Mouse (Mus musculus) c-Kit-positive CD71-positive TER-119-negative erythroid progenitor cells, embryonic 14.5 days (primary cell): ENCODE results near the gene Lsm7.
A peak's percentile ranks its signal among the peaks of the same experiment; 100 is the strongest.

Experiments
- DNase-seq: peaks from one replicate; pipeline ENCODE4 v3.0.0-alpha.2; 2013; ENCODE audit warnings: low read depth

The Lsm7 gene

GRCm38 (mm10) chr10:80876028-80876427 lies 21.0 kb upstream of the Lsm7 start:
- peak; percentile 51 for DNase-seq

DNA sequence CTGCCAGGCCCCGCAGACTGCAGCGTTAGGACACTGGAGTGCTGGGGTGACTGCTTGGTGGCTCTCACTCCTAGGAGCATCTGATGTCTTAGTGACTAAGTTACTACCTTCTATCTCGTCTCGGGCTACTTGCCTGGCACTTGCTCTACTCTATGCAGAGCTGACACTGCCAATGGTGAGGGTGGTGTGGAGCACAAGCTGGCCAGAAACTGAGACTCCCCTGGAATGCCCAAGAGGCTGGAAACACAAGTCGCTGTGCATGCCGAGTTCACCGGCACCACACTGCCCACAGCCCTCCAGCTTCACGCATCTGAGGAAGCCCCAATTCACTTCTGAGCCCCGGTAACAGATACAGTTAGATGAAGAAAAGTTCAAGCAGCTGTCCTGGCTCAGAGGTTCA lies 19.0 kb upstream of the Lsm7 start:
- DNase-seq, result no peak

DNA sequence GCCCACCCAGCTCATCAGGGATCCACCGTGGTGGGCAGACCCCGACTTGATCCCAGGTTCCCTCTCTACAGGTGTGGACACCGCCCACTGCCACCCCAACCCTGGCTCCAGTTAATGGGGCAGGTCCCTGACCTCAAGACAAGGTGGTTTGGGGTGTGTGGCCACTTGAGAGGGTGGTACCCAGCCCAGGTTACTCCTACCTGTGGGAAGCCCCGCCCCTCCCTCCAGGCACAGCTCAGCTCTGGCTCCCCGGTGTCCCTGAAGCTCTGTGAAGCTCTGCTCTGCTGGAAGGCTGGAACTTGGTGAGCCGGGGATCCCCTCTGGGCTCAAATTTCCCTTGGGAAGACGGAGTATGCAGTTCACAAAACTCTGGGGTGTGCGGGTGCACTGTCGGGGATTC lies 16.6 kb upstream of the Lsm7 start, which contains the start of gene Tmprss9:
Gene Tmprss9, plus strand, starts transcription at position 268 of the 400 bp plus-strand sequence.
- no peak for DNase-seq

DNA sequence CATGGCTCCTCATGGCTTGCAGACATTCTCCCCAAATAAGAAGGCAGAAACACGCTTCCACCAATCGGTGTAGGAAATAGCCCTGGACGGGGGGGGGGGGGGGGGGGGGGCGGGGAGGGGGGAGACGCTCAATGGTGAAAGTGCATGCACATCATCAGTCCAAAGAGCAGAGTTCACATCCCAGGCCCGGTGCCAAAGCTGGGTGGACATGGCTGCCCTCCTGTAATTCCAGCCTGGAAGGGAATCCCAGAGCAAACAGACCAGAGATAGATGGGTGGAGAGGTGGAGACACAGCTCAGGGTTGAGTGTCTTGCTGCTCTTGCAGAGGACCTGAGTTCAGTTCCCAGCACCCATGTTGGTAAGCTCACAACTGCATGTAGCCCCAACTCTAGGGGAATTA lies 16.0 kb upstream of the Lsm7 start:
- DNase-seq, result no peak

DNA sequence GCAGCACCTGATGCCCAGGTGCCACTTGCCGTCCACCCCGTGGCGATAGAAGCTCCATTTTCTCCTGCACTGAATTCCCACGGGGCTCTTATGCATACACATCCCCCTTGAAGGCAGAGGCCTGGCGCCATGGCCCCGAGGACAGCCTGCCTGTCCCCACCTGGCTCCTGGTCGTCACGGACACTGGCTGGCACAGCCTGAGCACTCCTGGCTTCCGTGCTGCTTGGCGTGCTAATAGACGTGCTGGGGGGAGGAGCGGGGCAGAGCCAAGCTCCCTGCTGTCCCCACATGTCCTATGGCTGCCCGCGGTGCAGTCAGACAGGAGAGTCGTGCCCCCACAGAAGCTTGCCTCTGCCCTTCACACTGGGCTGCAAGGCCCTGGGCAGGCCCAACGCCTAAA lies 9.4 kb upstream of the Lsm7 start:
- no peak for DNase-seq

DNA sequence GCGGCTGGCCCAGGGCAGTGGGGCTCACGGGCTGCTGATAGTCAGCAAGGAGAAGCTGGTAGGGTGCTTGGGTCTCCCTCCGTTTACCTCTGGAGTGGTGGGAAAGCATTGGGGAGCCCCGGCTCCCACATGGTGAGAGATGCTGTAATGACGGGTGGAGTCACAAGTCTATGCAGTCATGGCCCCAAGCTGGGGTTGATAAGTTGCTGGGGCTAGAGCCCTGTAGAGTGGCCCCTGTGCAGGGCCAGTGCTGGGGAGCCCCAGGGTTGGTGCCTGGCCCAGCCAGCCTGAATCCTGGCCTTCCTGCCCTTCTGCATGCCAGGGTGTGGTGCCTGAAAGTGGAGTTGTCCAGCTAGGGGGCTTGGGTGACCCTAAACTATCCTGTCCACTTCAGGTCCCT lies 7.3 kb upstream of the Lsm7 start:
- DNase-seq, result no peak

DNA sequence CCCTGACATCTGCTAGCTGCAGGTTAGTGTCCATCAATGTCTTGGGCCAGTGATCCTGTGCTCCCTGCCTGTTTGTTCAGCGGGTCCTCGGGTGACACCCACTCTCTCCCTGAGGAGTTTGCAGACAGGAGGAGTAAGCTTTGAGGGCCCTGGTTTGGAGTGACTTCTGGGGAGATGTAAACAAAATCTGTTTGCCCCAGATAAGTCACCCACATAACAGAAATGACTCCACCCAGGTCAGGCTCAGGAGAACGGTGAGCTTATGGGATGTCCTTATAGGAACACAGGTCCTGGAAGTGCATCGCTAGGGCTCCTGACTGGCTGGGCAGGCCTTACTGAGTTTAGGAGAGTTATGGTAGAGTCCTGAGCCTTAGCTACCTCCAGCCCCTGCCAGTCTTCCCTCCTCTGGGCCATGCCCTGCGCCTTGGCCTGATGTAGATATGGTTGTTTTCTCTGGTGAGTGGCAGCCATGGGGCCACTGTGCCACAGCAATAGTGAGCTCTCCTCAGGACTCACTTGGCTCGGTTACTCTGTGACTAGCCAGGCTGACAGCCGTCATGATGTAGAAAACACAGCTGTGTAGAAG lies 3.4 kb upstream of the Lsm7 start:
- peak; percentile 90 for DNase-seq

- DNase-seq, result no peak
Measured at GRCm38 (mm10) chr10:80857848-80858247, 2.8 kb upstream of the Lsm7 start.

- DNase-seq, result no peak
Measured at GRCm38 (mm10) chr10:80857386-80857785, 2.4 kb upstream of the Lsm7 start.

GRCm38 (mm10) chr10:80856908-80857307 lies 1.9 kb upstream of the Lsm7 start:
- no peak for DNase-seq

- no peak for DNase-seq
Measured at GRCm38 (mm10) chr10:80856267-80856666, 1.3 kb upstream of the Lsm7 start.

DNA sequence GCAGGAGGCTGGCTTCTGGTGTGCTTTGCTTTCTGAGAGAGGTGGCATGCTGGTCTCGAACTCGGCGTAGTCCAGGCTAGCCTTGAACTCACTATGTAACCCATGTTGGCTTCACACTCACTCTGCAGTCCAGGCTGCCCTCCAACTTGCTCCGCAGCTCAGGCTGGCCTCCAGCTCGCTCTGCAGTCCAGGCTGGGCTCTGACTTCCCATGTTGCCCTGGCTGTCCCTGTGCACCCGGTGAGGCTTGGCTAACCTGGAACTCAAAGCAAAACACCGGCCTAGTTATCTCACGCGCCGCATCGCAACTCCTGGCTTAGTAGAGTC lies 702 bp upstream of the Lsm7 start:
- DNase-seq, result no peak

- DNase-seq, result peak; percentile 82
Measured at GRCm38 (mm10) chr10:80848571-80848970, 6.4 kb downstream of the Lsm7 start.

GRCm38 (mm10) chr10:80845732-80846131 lies 9.3 kb downstream of the Lsm7 start:
- no peak for DNase-seq

DNA sequence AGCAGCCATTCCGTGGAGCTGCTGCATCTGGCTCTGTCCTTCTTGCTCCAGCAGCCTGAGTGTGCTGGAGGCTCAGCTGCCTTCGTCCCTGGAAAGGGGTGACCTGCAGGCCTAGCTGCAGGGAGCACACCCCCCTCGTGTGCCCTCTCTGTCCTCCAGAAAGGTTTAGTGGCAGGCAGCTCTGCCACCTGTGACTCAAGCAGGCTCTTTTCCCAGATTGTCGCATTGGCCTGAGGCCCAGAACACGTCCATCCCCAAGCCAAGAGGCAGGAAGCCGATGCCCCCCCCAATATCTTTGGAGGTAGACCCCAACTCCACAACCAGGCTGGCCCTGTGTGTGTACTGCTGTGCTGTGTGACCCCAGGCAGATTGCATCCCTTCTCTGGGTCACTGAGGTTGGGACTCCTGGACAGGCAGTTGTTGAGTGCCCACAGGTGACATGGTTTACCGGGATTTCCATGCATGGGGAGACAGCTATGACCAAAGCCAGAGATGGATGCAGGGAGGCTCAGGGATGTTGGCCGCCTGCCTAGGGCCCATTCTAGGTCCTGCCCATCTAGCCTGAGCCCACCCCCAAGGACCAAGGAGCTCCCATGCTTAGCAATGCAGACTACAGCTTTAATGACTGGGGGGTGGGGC lies 9.8 kb downstream of the Lsm7 start:
- no peak for DNase-seq

GRCm38 (mm10) chr10:80843931-80844547 lies 11.0 kb downstream of the Lsm7 start, which contains the start of gene Lingo3:
Gene Lingo3, minus strand, starts transcription at chr10:80844039.
- DNase-seq, result no peak

GRCm38 (mm10) chr10:80843087-80843930 lies 11.7 kb downstream of the Lsm7 start:
- DNase-seq, result no peak

- DNase-seq, result no peak
Measured at GRCm38 (mm10) chr10:80842334-80842733, 12.7 kb downstream of the Lsm7 start.

DNA sequence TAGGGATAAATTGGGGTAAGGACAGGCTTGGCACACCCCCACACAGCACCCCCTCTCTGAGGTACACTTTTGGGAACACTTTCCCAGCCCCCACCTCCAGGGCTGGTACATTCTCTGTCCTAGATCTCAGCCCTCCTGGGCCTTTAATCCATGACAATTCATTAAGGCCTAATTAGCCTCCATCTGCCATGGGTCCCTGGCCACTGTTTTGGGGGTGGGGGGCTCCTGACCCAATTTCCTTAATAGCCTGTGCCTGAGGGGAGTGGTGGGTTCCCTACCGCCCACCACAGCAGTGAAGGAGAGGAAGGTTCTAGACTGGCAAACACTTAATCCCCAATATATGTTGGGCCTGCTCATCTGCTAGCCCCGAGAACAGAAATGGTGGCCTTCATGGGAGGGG lies 13.3 kb downstream of the Lsm7 start:
- DNase-seq, result no peak

- no peak for DNase-seq
Measured at GRCm38 (mm10) chr10:80839848-80840247, 15.2 kb downstream of the Lsm7 start.

DNA sequence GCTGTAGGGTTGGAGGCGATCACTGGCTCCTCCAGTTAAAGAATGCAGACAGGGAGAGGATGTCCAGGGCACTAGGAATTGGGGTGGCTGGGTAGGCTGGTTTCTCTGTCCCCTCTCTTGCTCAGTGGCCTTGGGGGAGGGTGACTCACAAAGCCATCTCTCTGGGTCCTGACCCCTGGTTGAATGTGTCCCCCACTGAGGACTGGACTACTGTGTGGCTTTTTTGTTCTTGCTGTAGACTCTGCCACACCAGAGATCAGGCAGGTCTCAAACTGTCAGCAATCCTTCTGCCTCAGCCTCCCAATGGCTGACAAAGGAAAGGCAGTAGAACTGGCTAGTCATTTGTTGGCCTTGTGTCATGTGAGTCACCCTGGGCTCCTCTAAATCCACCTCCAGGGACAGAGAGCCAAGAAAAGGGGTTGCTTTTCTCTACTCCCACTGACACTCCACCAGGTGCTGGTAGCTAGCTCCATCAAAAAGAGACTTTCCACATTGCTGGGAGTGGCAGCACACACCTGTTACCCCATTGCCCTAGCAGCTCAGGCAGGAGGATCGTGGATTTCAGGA lies 16.6 kb downstream of the Lsm7 start:
- no peak for DNase-seq

DNA sequence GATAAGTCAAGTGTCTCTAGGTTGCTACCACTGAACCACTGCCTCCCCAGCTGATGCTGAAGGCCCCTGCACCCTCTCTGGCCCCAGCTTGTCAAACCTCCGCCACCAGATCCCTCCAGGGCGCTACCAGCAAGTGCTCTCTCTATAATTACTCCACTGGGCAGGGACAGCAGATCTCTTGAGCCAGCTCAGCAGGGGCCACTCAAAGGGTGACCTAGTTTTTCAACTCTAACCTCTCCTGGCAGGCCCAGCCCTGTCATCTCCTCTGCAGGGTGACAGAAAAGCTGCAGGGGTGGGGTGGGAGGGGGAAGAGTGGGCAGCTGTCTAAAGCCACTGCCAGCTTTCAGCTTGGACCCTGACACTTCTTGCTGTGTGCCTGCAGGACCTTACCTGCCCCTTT lies 17.2 kb downstream of the Lsm7 start:
- DNase-seq, result no peak
